Mouse (Mus musculus) kidney, postnatal 0 days (tissue): Measurements from ENCODE around the gene Acta2. TPM values are rescaled to one million over a fixed set of nuclear protein-coding genes. Genes with fewer than 3 reads are reported as not detected.

Experiments
- ATAC-seq: fragments of 200-750 bp; cut with Nextera tagmentation; replicated peaks from 2 replicates; pipeline ENCODE4 v1.8.0; 2017; ENCODE audit warnings: low read depth, moderate number of reproducible peaks, moderate TSS enrichment, moderate library complexity; ENCODE audit not compliant: low FRiP score
- DNase-seq: peaks from one replicate; pipeline ENCODE4 v3.0.0-alpha.2; 2016; ENCODE audit warnings: low spot score
- H3K27ac ChIP-seq: fragments of 300-500 bp; sonication (generic); 2 replicates; pipeline ENCODE4 v1.5.1; 2014; ENCODE audit warnings: mild to moderate bottlenecking
- H3K27me3 ChIP-seq: fragments of 300-500 bp; sonication (generic); 2 replicates; pipeline ENCODE4 v1.6.1; 2014; ENCODE audit warnings: low read length, mixed read lengths; ENCODE audit not compliant: insufficient read depth
- H3K36me3 ChIP-seq: fragments of 300-500 bp; sonication (generic); 2 replicates; pipeline ENCODE4 v1.6.1; 2014; ENCODE audit warnings: low read length, mixed read lengths; ENCODE audit not compliant: insufficient read depth
- H3K4me1 ChIP-seq: fragments of 300-500 bp; sonication (generic); replicated peaks from 2 replicates; pipeline ENCODE4 v1.6.1; 2014; ENCODE audit warnings: antibody characterized with exemption, low read length, mixed read lengths; ENCODE audit not compliant: insufficient read depth
- H3K4me2 ChIP-seq: fragments of 300-500 bp; sonication (generic); 2 replicates; pipeline ENCODE4 v1.6.1; 2014; ENCODE audit warnings: mild to moderate bottlenecking, low read length, moderate library complexity, mixed read lengths
- H3K4me3 ChIP-seq: fragments of 300-500 bp; sonication (generic); replicated peaks from 2 replicates; pipeline ENCODE4 v1.5.1; 2014; ENCODE audit warnings: low read depth, low read length
- H3K9ac ChIP-seq: fragments of 300-500 bp; sonication (generic); 2 replicates; pipeline ENCODE4 v1.6.1; 2014; ENCODE audit warnings: low read depth, low read length
- H3K9me3 ChIP-seq: fragments of 300-500 bp; sonication (generic); replicated peaks from 2 replicates; pipeline ENCODE4 v1.6.1; 2016; ENCODE audit warnings: low read length, inconsistent platforms, mixed read lengths
- CTCF ChIP-seq: IDR thresholded peaks from 2 replicates; pipeline ENCODE4 v1.5.1; 2016; ENCODE audit warnings: antibody characterized with exemption, low read depth, mild to moderate bottlenecking, moderate library complexity
- WGBS: fragments of 180-500 bp; shearing (Covaris S2); extraction: QIAGEN DNeasy Blood & Tissue Kit; methylation state at CpG from one replicate; pipeline ENCODE4 v1.1.7; 2014; 5-methylcytosine and 5-hydroxymethylcytosine counted together
- polyA plus RNA-seq: library from polyadenylated mRNA; unstranded; fragments of >200 nt; fragmentation: Nextera tagmentation; extraction: Ambion mirVana; gene quantifications from 2 replicates; pipeline ENCODE4 v1.2.1, GENCODE M21; 2015

The Acta2 gene
- polyA plus RNA-seq, 1 experiment from 2014 or later: 450 TPM

GRCm38 (mm10) chr19:34236049-34236448 lies 19.3 kb downstream of the Acta2 start:
- ATAC-seq (no peak), DNase-seq (no peak)
- no peak overlapping the region for H3K9ac ChIP-seq
- peaks cover 4% of the 10 kb centered on the region; the same call in 1 of the 2 replicates for H3K36me3 ChIP-seq
- no peak for TF ChIP-seq CTCF
- H3K9me3 ChIP-seq: no peaks in the 10 kb centered on the region
- H3K4me3 ChIP-seq: no peak overlapping the region
- no peaks in the 10 kb centered on the region for H3K4me1 ChIP-seq
- no peak overlapping the region for H3K4me2 ChIP-seq
- H3K27ac ChIP-seq: no peak overlapping the region
- WGBS: 74% methylated on average over 3 of the region's 3 CpGs
- no peaks in the 10 kb centered on the region for H3K27me3 ChIP-seq

DNA sequence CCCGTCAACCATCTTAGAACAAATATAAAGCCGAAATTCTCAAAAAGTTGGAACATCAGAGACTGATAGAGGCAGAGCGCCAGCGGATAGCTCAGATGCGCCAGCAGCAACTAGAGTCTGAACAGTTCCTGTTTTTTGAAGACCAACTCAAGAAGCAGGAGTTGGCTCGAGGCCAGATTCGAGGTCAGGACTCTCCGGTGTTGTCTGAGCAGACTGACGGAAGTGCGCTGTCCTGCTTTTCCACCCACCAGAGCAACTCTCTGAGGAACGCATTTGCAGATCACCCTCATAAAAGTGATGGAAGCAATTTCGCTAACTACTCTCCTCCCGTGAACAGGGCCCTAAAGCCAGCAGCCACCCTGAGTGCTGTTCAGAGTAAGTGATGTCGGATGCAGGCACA lies 21.4 kb downstream of the Acta2 start:
- Histone ChIP-seq H3K27ac (no peak overlapping the region), H3K9me3 (no peaks in the 10 kb centered on the region), H3K9ac (0 out of 2 replicates have a peak overlapping the region, but pooled peaks have one; percentile 18), H3K27me3 (no peaks in the 10 kb centered on the region), H3K4me3 (no peak overlapping the region), H3K4me1 (no peaks in the 10 kb centered on the region), H3K4me2 (peak overlapping the region; percentile 35), H3K36me3 (peaks cover 4% of the 10 kb centered on the region; the same call in 1 of the 2 replicates)
- no peak for TF ChIP-seq CTCF
- DNase-seq (peak; percentile 59), ATAC-seq (no peak)
- WGBS: 46% methylated on average over 14 of the region's 14 CpGs

GRCm38 (mm10) chr19:34232326-34232725 lies 23.1 kb downstream of the Acta2 start:
- Histone ChIP-seq H3K4me2 (no peak overlapping the region), H3K36me3 (no peaks in the 10 kb centered on the region), H3K27ac (no peak overlapping the region), H3K9me3 (no peaks in the 10 kb centered on the region), H3K4me1 (no peaks in the 10 kb centered on the region), H3K9ac (no peak overlapping the region), H3K4me3 (no peak overlapping the region), H3K27me3 (no peaks in the 10 kb centered on the region)
- WGBS: 69% methylated on average over 5 of the region's 5 CpGs
- ATAC-seq: no peak
- no peak for DNase-seq
- TF ChIP-seq CTCF: no peak

DNA sequence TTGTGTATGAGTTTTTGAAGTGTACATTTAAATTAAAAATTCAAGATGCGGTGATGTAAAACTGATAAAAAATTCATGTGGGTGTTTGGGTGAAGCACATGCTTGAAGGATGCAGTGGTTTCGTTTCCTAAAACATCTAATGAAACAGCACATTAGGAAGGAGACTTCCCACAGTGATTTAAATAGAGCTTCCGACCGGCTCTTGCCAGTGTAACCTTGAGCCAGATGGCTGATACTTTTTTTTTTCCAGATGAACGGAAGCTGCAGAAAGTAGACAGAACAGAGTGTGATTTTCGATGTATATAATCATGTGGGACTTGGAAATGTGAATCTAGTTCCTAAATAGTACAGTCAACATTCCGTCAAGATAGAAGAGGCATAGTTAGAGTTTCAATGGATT lies 23.8 kb downstream of the Acta2 start:
- Histone ChIP-seq H3K36me3 (no peaks in the 10 kb centered on the region), H3K9ac (no peak overlapping the region), H3K4me3 (no peak overlapping the region), H3K27ac (no peak overlapping the region), H3K4me1 (no peaks in the 10 kb centered on the region), H3K27me3 (no peaks in the 10 kb centered on the region), H3K4me2 (no peak overlapping the region), H3K9me3 (no peaks in the 10 kb centered on the region)
- TF ChIP-seq CTCF: no peak
- 65% methylated on average over 7 of the region's 7 CpGs for WGBS
- DNase-seq: no peak
- ATAC-seq: no peak

- Histone ChIP-seq H3K27me3 (no peaks in the 10 kb centered on the region), H3K36me3 (no peaks in the 10 kb centered on the region), H3K9ac (no peak overlapping the region), H3K4me1 (no peaks in the 10 kb centered on the region), H3K4me2 (no peak overlapping the region), H3K27ac (no peak overlapping the region), H3K9me3 (no peaks in the 10 kb centered on the region), H3K4me3 (no peak overlapping the region)
- TF ChIP-seq CTCF: no peak
- no peak for DNase-seq
- WGBS: 94% methylated on average over 3 of the region's 3 CpGs
- no peak for ATAC-seq
These were observed 32.6 kb downstream of the Acta2 start for GRCm38 (mm10) chr19:34222805-34223204.

DNA sequence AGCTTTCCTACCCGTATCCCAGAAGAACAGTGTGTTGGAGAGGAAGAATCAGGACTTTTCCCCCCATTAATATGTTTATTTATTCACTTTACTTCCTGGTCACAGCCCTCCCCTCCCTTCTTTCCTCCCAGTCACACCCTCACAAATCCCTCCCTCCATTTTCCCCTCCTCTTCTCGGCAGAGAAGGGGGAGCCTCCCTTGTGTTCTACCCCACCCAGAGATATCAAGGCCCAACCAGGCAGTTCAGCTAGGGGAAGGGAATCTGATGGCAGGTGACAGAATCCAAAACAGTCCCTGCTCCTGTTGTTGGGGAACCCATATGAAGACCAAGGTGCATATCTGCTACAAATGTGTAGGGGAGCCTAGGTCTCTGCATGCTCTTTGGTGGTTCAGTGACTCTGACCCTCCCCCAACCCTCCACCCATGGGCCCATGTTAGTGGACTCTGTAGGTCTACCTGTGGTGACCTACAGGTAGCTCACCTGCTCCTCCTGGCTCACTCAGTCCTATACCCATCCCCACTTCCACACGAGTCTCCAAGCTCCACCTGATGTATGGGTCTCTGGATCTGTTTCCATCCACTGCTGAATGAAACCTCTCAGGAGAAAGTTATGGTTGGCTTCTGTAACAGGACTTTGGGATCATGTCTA lies 34.5 kb downstream of the Acta2 start:
- no peaks in the 10 kb centered on the region for H3K9me3 ChIP-seq
- H3K4me2 ChIP-seq: no peak overlapping the region
- no peaks in the 10 kb centered on the region for H3K27me3 ChIP-seq
- ATAC-seq (no peak), DNase-seq (no peak)
- no peak for TF ChIP-seq CTCF
- H3K4me1 ChIP-seq: no peaks in the 10 kb centered on the region
- no peaks in the 10 kb centered on the region for H3K36me3 ChIP-seq
- WGBS: 64% methylated on average over 3 of the region's 3 CpGs
- no peak overlapping the region for H3K4me3 ChIP-seq
- no peak overlapping the region for H3K27ac ChIP-seq
- no peak overlapping the region for H3K9ac ChIP-seq
